Mouse (Mus musculus) midbrain, postnatal 0 days (tissue): ENCODE measurements around the gene Ap1g1. TPM values are rescaled to one million over a fixed set of nuclear protein-coding genes. Genes with fewer than 3 reads are reported as not detected.
A peak's percentile ranks its signal among the peaks of the same experiment; 100 is the strongest.

Source experiments
- ATAC-seq: fragments of 200-750 bp; cut with Nextera tagmentation; 2 replicates; pipeline ENCODE4 v1.8.0; 2017; ENCODE audit warnings: moderate number of reproducible peaks, mild to moderate bottlenecking, moderate TSS enrichment, moderate library complexity; ENCODE audit not compliant: low FRiP score
- DNase-seq: peaks from one replicate; pipeline ENCODE4 v3.0.0-alpha.2; 2015; ENCODE audit warnings: low spot score
- H3K27ac ChIP-seq: fragments of 300-500 bp; sonication (generic); 2 replicates; pipeline ENCODE4 v1.5.1; 2014; ENCODE audit warnings: low read depth, mild to moderate bottlenecking, low read length, mixed read lengths
- H3K27me3 ChIP-seq: fragments of 300-500 bp; sonication (generic); 2 replicates; pipeline ENCODE4 v1.6.1; 2014; ENCODE audit warnings: low read length, control low read depth, mixed read lengths; ENCODE audit not compliant: insufficient read depth
- H3K36me3 ChIP-seq: fragments of 300-500 bp; sonication (generic); 2 replicates; pipeline ENCODE4 v1.6.1; 2014; ENCODE audit warnings: low read length, control low read depth, mixed read lengths; ENCODE audit not compliant: insufficient read depth
- H3K4me1 ChIP-seq: fragments of 300-500 bp; sonication (generic); 2 replicates; pipeline ENCODE4 v1.6.1; 2014; ENCODE audit warnings: mild to moderate bottlenecking, control low read depth, antibody characterized with exemption, low read length, mixed read lengths; ENCODE audit not compliant: insufficient read depth
- H3K4me2 ChIP-seq: fragments of 300-500 bp; sonication (generic); 2 replicates; pipeline ENCODE4 v1.6.1; 2014; ENCODE audit warnings: low read depth, mild to moderate bottlenecking, low read length, mixed read lengths; ENCODE audit not compliant: poor library complexity, severe bottlenecking
- H3K4me3 ChIP-seq: fragments of 300-500 bp; sonication (generic); 2 replicates; pipeline ENCODE4 v1.5.1; 2014; ENCODE audit warnings: low read depth, mild to moderate bottlenecking, low read length, moderate library complexity
- H3K9ac ChIP-seq: fragments of 300-500 bp; sonication (generic); replicated peaks from 2 replicates; pipeline ENCODE4 v1.6.1; 2014; ENCODE audit warnings: mild to moderate bottlenecking, low read length, moderate library complexity, mixed read lengths; ENCODE audit not compliant: poor library complexity, severe bottlenecking
- H3K9me3 ChIP-seq: fragments of 300-500 bp; sonication (generic); 2 replicates; pipeline ENCODE4 v1.6.1; 2016; ENCODE audit warnings: low read length, control low read depth
- CTCF ChIP-seq: IDR thresholded peaks from 2 replicates; pipeline ENCODE4 v1.5.1; 2016; ENCODE audit warnings: antibody characterized with exemption, mild to moderate bottlenecking
- WGBS: fragments of 180-500 bp; shearing (Covaris S2); extraction: QIAGEN DNeasy Blood & Tissue Kit; methylation state at CpG from one replicate; pipeline ENCODE4 v1.1.7; 2014; 5-methylcytosine and 5-hydroxymethylcytosine counted together
- polyA plus RNA-seq: library from polyadenylated mRNA; unstranded; fragments of >200 nt; fragmentation: Nextera tagmentation; extraction: Ambion mirVana; gene quantifications from 2 replicates; pipeline ENCODE4 v1.2.1, GENCODE M21; 2015
- total RNA-seq: library from RNA; depleted of rRNA; stranded (reverse); fragments of >200 nt; gene quantifications from 2 replicates; pipeline ENCODE4 v1.2.3, GENCODE M21; 2014; rRNA removed

Ap1g1 gene
- 74.4 and 94.0 TPM in 2 replicates for total RNA-seq
- polyA plus RNA-seq: 32.8 and 40.2 TPM in 2 replicates

DNA sequence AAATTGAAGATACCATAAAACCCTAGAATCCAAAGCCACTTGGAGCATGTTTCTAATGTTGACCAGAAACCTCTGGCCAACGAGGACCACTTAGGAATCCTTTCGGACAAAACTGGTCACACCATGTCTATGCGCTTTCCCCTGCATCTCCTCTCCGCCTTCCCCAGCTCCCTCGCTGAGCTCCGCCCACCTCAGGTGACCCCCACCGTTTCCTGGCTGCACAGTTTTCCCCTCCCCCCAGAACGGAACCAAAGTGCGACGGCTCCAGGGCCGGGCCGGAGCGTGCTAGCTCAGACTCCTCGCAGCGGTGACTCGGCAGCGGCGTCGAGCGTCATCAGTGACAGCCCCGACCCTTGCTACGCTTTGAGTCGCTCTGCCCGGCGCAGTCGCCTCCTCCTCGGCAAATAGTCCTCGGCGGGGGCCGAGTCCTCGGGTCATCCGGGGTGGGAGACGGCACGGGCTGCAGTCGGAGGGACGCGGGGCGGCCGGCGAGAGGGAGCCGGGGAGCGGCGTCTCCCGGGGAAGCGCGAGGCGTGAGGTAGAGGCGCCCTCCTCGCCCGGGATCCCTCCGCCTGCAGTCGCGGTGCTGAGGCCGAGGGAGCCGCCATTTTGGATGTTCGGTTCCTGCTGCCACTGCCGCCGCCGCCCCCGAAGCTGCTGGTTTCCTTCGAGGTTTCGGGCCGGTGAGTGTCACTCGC is at the start of gene Ap1g1:
Gene Ap1g1 (plus strand): TSS at position 275 of the 698 bp plus-strand sequence.
- ATAC-seq (peak; percentile 99), DNase-seq (peak; percentile 99)
- H3K9me3 ChIP-seq: no peaks in the 10 kb centered on the region
- peak within 1 kb of the TSS; percentile 89 for H3K4me2 ChIP-seq
- WGBS: under 1% methylated on average over 49 of the region's 64 CpGs
- H3K9ac ChIP-seq: peak within 1 kb of the TSS; percentile 96
- peaks cover 5% of the 10 kb centered on the region; the same call in 1 of the 2 replicates for H3K27me3 ChIP-seq
- peak within 1 kb of the TSS; percentile 96 for H3K4me3 ChIP-seq
- H3K36me3 ChIP-seq: no peaks in the 10 kb centered on the region
- peak within 1 kb of the TSS; percentile 99 for H3K27ac ChIP-seq
- TF ChIP-seq CTCF: peak; percentile 1; the same call in 1 of the 2 replicates
- H3K4me1 ChIP-seq: 0 out of 2 replicates have a peak, but pooled peaks cover 5% of the 10 kb centered on the region

DNA sequence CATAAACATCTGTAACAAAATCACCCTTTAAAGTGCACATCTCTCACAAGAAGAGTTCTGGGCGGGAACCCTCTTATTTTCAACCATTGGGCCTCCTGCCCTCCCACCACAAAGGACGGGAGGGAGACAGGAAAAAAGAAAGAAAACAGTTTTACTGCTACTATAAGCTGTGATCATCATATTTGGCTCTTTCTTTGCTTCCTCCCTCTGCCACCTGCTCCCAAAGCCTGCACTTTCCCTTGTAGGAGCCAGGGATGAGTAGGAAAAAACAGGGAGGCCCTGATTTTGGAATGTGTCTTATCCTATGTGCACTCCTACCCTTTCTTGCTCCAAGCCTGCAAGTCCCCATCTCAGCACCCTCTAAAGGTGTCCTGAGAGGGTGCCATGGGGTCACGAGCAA is 47.3 kb upstream of the Ap1g1 start:
- DNase-seq (no peak), ATAC-seq (no peak)
- Histone ChIP-seq H3K27me3 (no peaks in the 10 kb centered on the region), H3K9me3 (no peaks in the 10 kb centered on the region), H3K4me2 (no peak overlapping the region), H3K9ac (no peak overlapping the region), H3K4me1 (no peaks in the 10 kb centered on the region), H3K4me3 (no peak overlapping the region), H3K36me3 (peaks cover 61% of the 10 kb centered on the region), H3K27ac (no peak overlapping the region)
- WGBS: 87% methylated on average over 3 of the region's 3 CpGs
- no peak for TF ChIP-seq CTCF

DNA sequence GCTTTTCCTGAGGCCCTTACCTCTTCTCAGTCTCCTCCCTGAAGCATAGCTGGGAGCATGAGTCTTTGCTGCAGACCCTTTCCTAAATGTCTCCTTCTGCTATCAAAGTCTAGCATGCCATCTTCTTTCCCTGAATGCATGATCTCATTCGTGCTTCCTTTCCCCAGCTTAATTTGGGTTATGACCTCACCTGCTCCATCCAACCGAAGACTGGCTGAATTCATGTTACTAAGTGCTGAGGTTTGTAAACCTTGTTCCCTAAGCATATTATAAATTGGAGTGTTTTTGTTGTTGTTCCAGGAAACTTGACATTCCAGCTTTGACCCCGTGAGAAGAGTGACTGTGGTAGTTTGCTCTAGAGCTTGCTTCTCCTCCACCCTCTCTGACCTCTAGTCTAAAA is 44.3 kb upstream of the Ap1g1 start:
- H3K4me1 ChIP-seq: peaks cover 9% of the 10 kb centered on the region; the same call in 1 of the 2 replicates
- WGBS: 89% methylated on average over 3 of the region's 3 CpGs
- peaks cover 46% of the 10 kb centered on the region for H3K36me3 ChIP-seq
- ATAC-seq (no peak), DNase-seq (no peak)
- H3K9ac ChIP-seq: no peak overlapping the region
- no peak overlapping the region for H3K4me2 ChIP-seq
- H3K27me3 ChIP-seq: no peaks in the 10 kb centered on the region
- H3K4me3 ChIP-seq: no peak overlapping the region
- no peak for TF ChIP-seq CTCF
- H3K27ac ChIP-seq: no peak overlapping the region
- no peaks in the 10 kb centered on the region for H3K9me3 ChIP-seq

DNA sequence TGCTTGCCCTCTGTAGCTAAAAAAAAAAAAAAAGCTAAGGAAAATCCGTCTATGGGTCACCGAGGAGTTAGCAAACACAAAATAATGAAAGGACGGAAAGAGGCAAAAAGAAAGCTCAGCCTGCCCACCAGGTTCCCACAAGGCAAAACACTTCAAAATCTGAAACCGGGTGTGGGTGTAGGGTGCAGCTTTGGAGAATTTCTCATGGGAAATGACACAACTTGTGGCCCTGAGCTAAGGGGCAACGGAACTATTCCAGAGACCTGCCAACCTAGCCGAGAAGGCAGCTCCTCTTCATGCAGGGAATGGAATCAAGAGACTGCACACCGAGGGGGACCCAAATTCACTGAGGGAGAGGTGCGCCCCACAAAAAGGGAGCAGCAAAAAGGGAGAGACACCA is 41.5 kb upstream of the Ap1g1 start:
- H3K4me1 ChIP-seq: peaks cover 9% of the 10 kb centered on the region; the same call in 1 of the 2 replicates
- 4% methylated on average over 8 of the region's 8 CpGs for WGBS
- no peaks in the 10 kb centered on the region for H3K27me3 ChIP-seq
- ATAC-seq: no peak; the same call in 1 of the 2 replicates
- TF ChIP-seq CTCF: no peak
- peaks cover 27% of the 10 kb centered on the region for H3K36me3 ChIP-seq
- DNase-seq: no peak
- peak overlapping the region; percentile 59; the same call in 1 of the 2 replicates for H3K27ac ChIP-seq
- H3K9ac ChIP-seq: peak overlapping the region; percentile 94
- H3K4me2 ChIP-seq: peak overlapping the region; percentile 89
- no peaks in the 10 kb centered on the region for H3K9me3 ChIP-seq
- H3K4me3 ChIP-seq: peak overlapping the region; percentile 95

DNA sequence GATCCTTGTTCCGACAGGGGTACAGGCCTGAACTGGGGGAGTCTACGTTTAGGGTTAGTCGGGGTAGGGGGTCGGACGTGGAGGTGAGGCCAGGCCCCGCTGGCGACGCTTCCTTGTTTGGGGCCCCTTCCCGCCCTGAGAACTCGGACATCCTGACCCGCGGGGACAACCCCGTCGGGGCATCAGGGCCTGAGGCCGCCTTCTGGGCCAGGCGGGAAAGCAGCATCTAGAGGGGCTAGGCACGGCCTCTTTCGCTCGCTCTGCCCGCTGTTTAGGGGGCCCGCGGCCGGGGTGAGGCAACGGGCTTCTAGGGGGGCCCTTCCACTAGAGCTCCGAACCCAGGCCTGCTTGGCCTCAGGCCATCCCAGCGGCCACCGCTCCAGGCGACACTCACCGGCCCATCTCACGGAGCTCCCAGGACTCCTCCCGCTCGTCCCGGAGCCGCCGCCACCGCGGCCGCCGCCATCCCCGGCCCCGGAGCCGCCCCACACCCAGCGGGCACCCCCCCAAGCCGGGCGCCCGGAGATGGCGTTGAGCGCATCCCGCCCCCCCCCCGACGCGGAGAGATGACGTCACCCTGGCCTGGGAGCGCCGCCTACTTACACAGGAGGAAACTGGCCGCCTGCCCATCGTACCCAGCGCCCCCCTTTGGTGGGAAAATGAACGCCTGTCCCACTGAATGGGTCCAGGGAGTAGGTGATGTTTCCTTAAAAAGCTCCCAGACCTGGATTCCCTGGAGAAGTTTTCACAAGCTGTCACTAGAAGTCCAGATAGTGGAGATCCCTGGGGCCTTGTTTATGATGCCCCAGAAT is 40.9 kb upstream of the Ap1g1 start, which contains the start of gene Atxn1l:
Gene Atxn1l (minus strand): TSS at position 503 of the 812 bp plus-strand sequence.
- Histone ChIP-seq H3K36me3 (peaks cover 21% of the 10 kb centered on the region), H3K4me1 (peaks cover 9% of the 10 kb centered on the region; the same call in 1 of the 2 replicates), H3K27ac (peak within 1 kb of the TSS; percentile 59), H3K27me3 (no peaks in the 10 kb centered on the region), H3K4me3 (peak within 1 kb of the TSS; percentile 95), H3K9ac (peak within 1 kb of the TSS; percentile 94), H3K4me2 (peak within 1 kb of the TSS; percentile 89), H3K9me3 (no peaks in the 10 kb centered on the region)
- 2% methylated on average over 40 of the region's 59 CpGs for WGBS
- ATAC-seq (peak; percentile 86), DNase-seq (peak; percentile 88)
- peak; percentile 75 for TF ChIP-seq CTCF
